Mouse (Mus musculus) liver, embryonic 11.5 days (tissue): ENCODE measurements around the gene Gga1. TPM values are rescaled to one million over a fixed set of nuclear protein-coding genes. Genes with fewer than 3 reads are reported as not detected.

Experiments used
- ATAC-seq: fragments of 200-750 bp; cut with Nextera tagmentation; replicated peaks from 2 replicates; pipeline ENCODE4 v1.8.0; 2017; ENCODE audit warnings: moderate number of reproducible peaks, mild to moderate bottlenecking, moderate TSS enrichment, moderate library complexity; ENCODE audit not compliant: low FRiP score
- DNase-seq: peaks from one replicate; pipeline ENCODE4 v3.0.0-alpha.2; 2017; ENCODE audit warnings: low spot score
- H3K27ac ChIP-seq: fragments of 300-500 bp; sonication (generic); 2 replicates; pipeline ENCODE4 v1.5.1; 2014; ENCODE audit warnings: mild to moderate bottlenecking, low read depth, low read length, control low read depth
- H3K27me3 ChIP-seq: fragments of 300-500 bp; sonication (generic); replicated peaks from 2 replicates; pipeline ENCODE4 v1.6.1; 2014; ENCODE audit warnings: low read length, mixed read lengths; ENCODE audit not compliant: control insufficient read depth, insufficient read depth
- H3K36me3 ChIP-seq: fragments of 300-500 bp; sonication (generic); 2 replicates; pipeline ENCODE4 v1.6.1; 2014; ENCODE audit warnings: mild to moderate bottlenecking, low read length, moderate library complexity, mixed read lengths; ENCODE audit not compliant: control insufficient read depth, insufficient read depth
- H3K4me1 ChIP-seq: fragments of 300-500 bp; sonication (generic); replicated peaks from 2 replicates; pipeline ENCODE4 v1.6.1; 2014; ENCODE audit warnings: low read length, mixed read lengths; ENCODE audit not compliant: control insufficient read depth, insufficient read depth
- H3K4me2 ChIP-seq: fragments of 300-500 bp; sonication (generic); 2 replicates; pipeline ENCODE4 v1.6.1; 2014; ENCODE audit warnings: mild to moderate bottlenecking, control low read depth, moderate library complexity
- H3K4me3 ChIP-seq: fragments of 300-500 bp; sonication (generic); 2 replicates; pipeline ENCODE4 v1.5.1; 2014; ENCODE audit warnings: low read depth, low read length, control low read depth
- H3K9ac ChIP-seq: fragments of 300-500 bp; sonication (generic); 2 replicates; pipeline ENCODE4 v1.6.1; 2014; ENCODE audit warnings: low read depth, low read length, control low read depth
- H3K9me3 ChIP-seq: fragments of 300-500 bp; sonication (generic); 2 replicates; pipeline ENCODE4 v1.6.1; 2016; ENCODE audit warnings: low read length, inconsistent platforms, mixed read lengths; ENCODE audit not compliant: control insufficient read depth
- WGBS: fragments of 180-500 bp; shearing (Covaris S2); extraction: QIAGEN DNeasy Blood & Tissue Kit; methylation state at CpG from one replicate; pipeline ENCODE4 v1.1.7; 2014; 5-methylcytosine and 5-hydroxymethylcytosine counted together
- polyA plus RNA-seq: library from polyadenylated mRNA; unstranded; fragments of >200 nt; fragmentation: Nextera tagmentation; extraction: Ambion mirVana; gene quantifications from 2 replicates; pipeline ENCODE4 v1.2.1, GENCODE M21; 2014

The Gga1 gene
- polyA plus RNA-seq, 1 experiment from 2014 or later = 40.8 TPM

- WGBS = 75% methylated on average over 5 of the region's 5 CpGs
- H3K27me3 ChIP-seq = no peaks in the 10 kb centered on the region
- no peak overlapping the region for H3K9ac ChIP-seq
- H3K4me2 ChIP-seq = no peak overlapping the region
- no peak for ATAC-seq
- H3K4me1 ChIP-seq = peaks cover 7% of the 10 kb centered on the region
- no peak overlapping the region for H3K4me3 ChIP-seq
- H3K9me3 ChIP-seq = no peaks in the 10 kb centered on the region
- no peaks in the 10 kb centered on the region for H3K36me3 ChIP-seq
- no peak overlapping the region for H3K27ac ChIP-seq
- DNase-seq = no peak
These were observed 14.7 kb upstream of the Gga1 start for GRCm38 (mm10) chr15:78862280-78862679.

DNA sequence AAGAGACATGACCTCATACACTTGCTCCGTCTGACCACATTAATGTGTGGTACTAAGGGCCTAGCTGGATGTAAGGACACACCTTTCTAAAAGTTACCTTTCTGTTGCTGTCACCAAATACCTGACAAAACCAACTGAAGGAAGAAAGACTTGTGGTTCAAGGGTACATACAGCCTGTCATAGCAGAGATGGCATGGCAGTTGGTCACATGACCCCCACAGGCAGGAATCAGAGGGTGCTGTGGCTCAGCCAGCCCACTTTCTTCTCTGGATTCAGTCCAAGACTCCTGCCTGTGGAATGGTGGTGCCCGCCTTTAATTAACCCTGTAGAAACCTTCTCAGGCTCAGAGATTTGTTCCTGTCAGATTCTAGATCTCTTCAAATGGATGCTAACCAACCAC lies 13.8 kb upstream of the Gga1 start:
- H3K9me3 ChIP-seq = no peaks in the 10 kb centered on the region
- H3K4me2 ChIP-seq = no peak overlapping the region
- H3K27me3 ChIP-seq = no peaks in the 10 kb centered on the region
- ATAC-seq (no peak), DNase-seq (no peak)
- H3K4me3 ChIP-seq = no peak overlapping the region
- no peak overlapping the region for H3K9ac ChIP-seq
- H3K4me1 ChIP-seq = peaks cover 7% of the 10 kb centered on the region
- H3K27ac ChIP-seq = no peak overlapping the region
- 75% methylated on average over 2 of the region's 2 CpGs for WGBS
- H3K36me3 ChIP-seq = no peaks in the 10 kb centered on the region

DNA sequence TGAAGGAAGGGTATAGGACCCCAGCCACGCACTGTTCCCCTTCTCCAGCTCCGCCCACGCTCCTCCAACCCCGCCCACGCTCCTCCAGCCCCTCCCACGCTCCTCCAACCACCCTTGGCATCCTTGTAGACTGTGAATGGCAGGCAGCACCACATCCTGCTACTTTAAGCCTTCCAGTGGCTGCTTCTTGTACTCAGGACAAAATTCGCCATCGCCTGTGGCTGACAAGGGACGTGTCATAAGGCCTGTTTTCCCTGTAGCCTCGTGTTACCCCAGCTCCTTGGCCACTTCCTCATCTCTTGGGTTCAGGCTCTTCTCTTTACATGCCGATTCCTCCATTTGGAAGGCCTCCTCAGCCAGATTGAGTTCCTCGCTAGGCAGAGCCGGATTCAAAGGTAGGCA lies 13.1 kb upstream of the Gga1 start:
- no peak for DNase-seq
- Histone ChIP-seq H3K4me3 (no peak overlapping the region), H3K9me3 (no peaks in the 10 kb centered on the region), H3K27me3 (no peaks in the 10 kb centered on the region), H3K36me3 (no peaks in the 10 kb centered on the region), H3K27ac (no peak overlapping the region), H3K4me2 (no peak overlapping the region), H3K9ac (no peak overlapping the region), H3K4me1 (peaks cover 5% of the 10 kb centered on the region)
- no peak for ATAC-seq
- 33% methylated on average over 13 of the region's 13 CpGs for WGBS

DNA sequence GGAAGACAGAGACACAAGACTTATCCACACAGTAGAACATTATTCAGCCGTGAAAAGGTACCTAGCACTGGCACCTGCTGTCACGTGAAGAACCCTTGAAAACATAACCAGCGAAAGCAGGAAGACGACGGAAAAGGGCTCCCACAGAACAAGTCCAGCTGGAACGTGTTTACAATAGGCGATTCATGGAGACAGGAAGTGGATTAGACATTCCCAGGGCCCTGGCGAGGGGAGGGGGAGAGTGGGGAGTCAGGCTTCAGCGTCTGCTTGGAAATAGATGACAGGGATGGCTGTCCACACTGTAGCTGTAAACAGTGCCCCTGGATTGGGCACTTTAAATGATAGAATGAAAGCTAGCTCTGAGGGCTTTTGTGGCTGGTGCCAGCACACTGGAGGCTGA lies 8.6 kb upstream of the Gga1 start:
- ATAC-seq (no peak), DNase-seq (no peak)
- no peaks in the 10 kb centered on the region; the same call in 1 of the 2 replicates for H3K4me1 ChIP-seq
- no peak overlapping the region for H3K4me2 ChIP-seq
- 49% methylated on average over 9 of the region's 9 CpGs for WGBS
- H3K4me3 ChIP-seq = no peak overlapping the region
- H3K27me3 ChIP-seq = no peaks in the 10 kb centered on the region
- no peak overlapping the region for H3K9ac ChIP-seq
- H3K27ac ChIP-seq = peak overlapping the region; percentile 66
- H3K9me3 ChIP-seq = no peaks in the 10 kb centered on the region
- no peaks in the 10 kb centered on the region for H3K36me3 ChIP-seq

GRCm38 (mm10) chr15:78868826-78869233 lies 8.2 kb upstream of the Gga1 start:
- Histone ChIP-seq H3K9ac (no peak overlapping the region), H3K27me3 (no peaks in the 10 kb centered on the region), H3K27ac (peak overlapping the region; percentile 66), H3K9me3 (no peaks in the 10 kb centered on the region), H3K4me3 (no peak overlapping the region), H3K36me3 (no peaks in the 10 kb centered on the region), H3K4me2 (no peak overlapping the region), H3K4me1 (no peaks in the 10 kb centered on the region; the same call in 1 of the 2 replicates)
- DNase-seq (no peak), ATAC-seq (no peak)
- 70% methylated on average over 7 of the region's 7 CpGs for WGBS

- H3K36me3 ChIP-seq = no peaks in the 10 kb centered on the region
- ATAC-seq (no peak), DNase-seq (no peak)
- no peak overlapping the region for H3K4me3 ChIP-seq
- WGBS = 21% methylated on average over 6 of the region's 6 CpGs
- H3K4me2 ChIP-seq = no peak overlapping the region
- H3K27me3 ChIP-seq = no peaks in the 10 kb centered on the region
- no peak overlapping the region for H3K27ac ChIP-seq
- H3K4me1 ChIP-seq = no peaks in the 10 kb centered on the region
- no peaks in the 10 kb centered on the region for H3K9me3 ChIP-seq
- no peak overlapping the region for H3K9ac ChIP-seq
These were observed 7.2 kb upstream of the Gga1 start for GRCm38 (mm10) chr15:78869775-78870174.

DNA sequence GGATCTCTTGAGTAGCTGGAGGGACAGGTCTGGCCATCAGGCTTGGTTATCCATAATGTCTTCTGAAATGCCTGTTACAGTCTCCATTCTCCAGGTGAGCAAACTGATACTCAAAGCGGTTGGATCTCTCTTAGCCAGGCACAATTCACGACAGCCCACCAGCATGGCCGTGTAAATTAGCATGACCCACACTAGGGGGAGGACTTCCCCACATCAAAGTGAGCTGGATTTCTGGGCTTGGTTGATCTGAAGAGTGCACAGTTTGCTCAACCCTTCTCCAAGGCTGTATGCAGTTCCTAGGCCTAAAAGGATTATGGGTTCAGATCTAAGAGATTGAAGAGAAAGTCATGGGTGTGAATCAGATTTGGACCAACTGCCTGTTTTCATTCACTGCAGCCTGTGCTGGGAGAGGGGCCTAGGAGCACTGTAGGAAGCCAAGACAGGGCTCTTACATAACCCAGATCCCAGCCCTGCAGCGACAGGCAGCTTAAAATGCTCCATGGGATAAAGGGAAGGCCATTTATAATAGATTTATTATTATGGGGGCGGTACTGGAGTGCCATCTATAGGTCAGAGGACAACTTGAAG lies 4.9 kb upstream of the Gga1 start:
- Histone ChIP-seq H3K4me3 (no peak overlapping the region), H3K27ac (no peak overlapping the region), H3K9ac (peak overlapping the region; percentile 9), H3K36me3 (no peaks in the 10 kb centered on the region), H3K27me3 (no peaks in the 10 kb centered on the region), H3K9me3 (no peaks in the 10 kb centered on the region), H3K4me2 (no peak overlapping the region), H3K4me1 (peaks cover 10% of the 10 kb centered on the region)
- 64% methylated on average over 5 of the region's 5 CpGs for WGBS
- DNase-seq (no peak), ATAC-seq (no peak)

- Histone ChIP-seq H3K4me2 (no peak overlapping the region), H3K27ac (no peak overlapping the region), H3K36me3 (no peaks in the 10 kb centered on the region), H3K9me3 (no peaks in the 10 kb centered on the region), H3K4me3 (no peak overlapping the region), H3K9ac (no peak overlapping the region), H3K27me3 (no peaks in the 10 kb centered on the region), H3K4me1 (peaks cover 15% of the 10 kb centered on the region)
- ATAC-seq (no peak), DNase-seq (no peak)
- 61% methylated on average over 13 of the region's 13 CpGs for WGBS
These were observed 3.1 kb upstream of the Gga1 start for GRCm38 (mm10) chr15:78873803-78874435.

GRCm38 (mm10) chr15:78874989-78875388 lies 2.0 kb upstream of the Gga1 start:
- Histone ChIP-seq H3K27me3 (no peaks in the 10 kb centered on the region), H3K4me1 (peaks cover 21% of the 10 kb centered on the region), H3K9me3 (no peaks in the 10 kb centered on the region), H3K4me3 (no peak overlapping the region), H3K27ac (peak overlapping the region; percentile 95; the same call in 1 of the 2 replicates), H3K36me3 (peaks cover 2% of the 10 kb centered on the region; the same call in 1 of the 2 replicates), H3K9ac (no peak overlapping the region), H3K4me2 (no peak overlapping the region)
- ATAC-seq = no peak
- DNase-seq = no peak
- WGBS = 73% methylated on average over 8 of the region's 8 CpGs
